Mouse (Mus musculus): Measurements from ENCODE around the gene Ascc2.
"Not testable (repeated sequence)": the region's sequence is repeated elsewhere in the genome, so short reads cannot be mapped to it uniquely, and the experiment has no call there.

Gene Ascc2

DNA sequence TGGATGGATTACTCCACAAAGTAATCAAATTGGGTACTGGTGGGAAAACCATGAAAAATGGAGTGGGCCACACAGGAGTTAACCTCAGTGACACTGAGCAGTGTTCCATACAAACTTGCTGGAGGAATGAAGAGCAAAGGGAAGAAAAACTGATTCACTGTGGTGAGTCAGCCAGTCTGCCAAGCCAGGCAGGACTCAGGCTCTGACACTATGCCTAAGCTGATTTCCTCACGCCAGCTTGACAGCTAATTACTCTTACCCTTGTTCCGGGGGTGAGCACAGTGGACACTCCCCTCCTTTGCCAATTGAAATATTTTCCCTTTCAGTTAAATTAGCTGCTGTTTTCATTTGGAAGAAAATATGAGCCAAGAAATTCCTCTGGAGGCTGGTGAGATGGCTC is 4.1 kb upstream of the Ascc2 start:
- no peak for DNase-seq (ENCODE audit: low read depth, low spot score)

DNA sequence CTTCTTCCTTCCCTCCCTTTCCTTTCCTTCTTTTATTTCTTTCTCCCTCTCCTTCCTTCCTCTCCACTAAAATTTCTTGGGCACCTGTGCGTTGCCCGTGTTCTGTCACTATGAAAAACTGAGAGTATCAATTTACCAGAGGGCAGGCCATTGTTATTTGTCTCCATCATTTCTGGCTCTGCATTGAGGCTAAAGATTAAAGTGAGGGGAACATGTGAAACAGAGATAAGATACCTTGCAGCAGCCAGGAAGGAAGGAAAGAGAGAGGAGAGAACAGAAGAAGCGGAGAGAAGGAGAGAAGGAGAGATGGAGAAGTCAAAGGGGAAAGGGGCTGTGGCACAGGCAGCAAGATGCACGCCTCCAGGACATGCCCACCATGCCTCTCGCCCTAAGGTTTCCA is 3.2 kb upstream of the Ascc2 start:
- no peak for DNase-seq (ENCODE audit: low read depth, low spot score)

DNA sequence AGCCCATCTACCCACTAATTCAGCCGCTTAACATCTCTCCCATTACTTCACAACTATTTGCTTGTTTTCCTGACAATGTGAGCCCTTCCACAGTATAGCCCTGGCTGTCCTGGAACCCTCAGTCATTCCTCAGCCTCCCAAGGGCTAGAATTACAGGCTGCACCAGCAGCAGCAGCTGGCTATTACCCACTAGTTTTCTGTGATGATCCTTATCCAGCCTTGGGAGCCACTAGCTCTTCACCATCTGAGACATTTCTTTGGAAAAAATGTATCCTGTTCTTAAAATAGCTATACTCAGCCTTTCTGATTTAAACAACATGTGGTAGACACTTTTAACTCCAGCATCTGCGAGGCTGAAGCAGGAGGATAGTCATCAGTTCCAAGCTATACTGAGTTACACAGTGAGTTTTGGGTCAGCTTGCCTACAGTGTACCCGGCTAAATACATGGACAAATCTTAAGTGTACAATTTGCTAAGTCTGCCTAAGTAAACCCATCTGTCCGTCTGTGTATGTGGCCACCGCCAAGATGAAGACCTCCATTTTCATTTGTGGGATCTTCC is 685 bp upstream of the Ascc2 start:
- DNase-seq (ENCODE audit: low read depth, low spot score) = no peak

DNA sequence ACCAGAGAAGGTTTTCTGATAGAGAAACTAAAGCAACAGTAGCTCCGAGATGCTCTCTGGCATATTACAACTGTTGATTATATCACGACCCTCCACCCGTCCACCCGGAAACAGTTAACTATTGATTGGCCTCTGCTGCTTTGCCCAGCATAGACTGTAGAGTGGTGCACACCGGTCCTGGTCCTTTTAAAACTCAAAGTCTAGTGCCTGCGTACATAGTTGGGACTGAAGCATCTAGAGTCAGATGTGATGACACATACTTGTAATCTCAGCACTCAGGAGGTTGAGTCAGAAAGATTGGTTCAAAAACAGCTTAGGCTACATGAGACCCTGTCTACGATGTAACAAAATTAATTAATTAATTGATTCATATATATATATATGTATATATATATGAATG is 714 bp downstream of the Ascc2 start:
- no peak for DNase-seq (ENCODE audit: low read depth, low spot score)

DNA sequence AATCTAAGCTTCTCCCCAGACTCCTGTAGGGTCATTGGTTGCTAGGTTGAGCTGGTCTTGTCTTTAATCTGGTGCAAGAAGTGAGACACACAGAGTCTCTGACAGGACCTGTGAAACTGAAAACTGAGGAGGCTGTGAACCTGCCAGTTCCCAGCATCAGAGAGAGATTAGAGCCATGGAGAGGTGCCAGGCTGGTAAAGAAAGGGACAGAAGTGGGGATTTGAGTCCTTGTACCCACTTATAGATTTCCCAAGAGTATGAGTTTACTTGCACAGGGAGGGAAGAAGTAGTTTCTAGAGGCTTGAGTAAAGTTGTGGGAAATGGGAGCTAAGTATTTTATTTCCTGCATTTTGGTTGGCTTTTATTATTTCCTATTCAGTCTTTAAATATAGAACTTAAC is 3.6 kb downstream of the Ascc2 start:
- DNase-seq (ENCODE audit: low read depth, low spot score) = no peak

DNA sequence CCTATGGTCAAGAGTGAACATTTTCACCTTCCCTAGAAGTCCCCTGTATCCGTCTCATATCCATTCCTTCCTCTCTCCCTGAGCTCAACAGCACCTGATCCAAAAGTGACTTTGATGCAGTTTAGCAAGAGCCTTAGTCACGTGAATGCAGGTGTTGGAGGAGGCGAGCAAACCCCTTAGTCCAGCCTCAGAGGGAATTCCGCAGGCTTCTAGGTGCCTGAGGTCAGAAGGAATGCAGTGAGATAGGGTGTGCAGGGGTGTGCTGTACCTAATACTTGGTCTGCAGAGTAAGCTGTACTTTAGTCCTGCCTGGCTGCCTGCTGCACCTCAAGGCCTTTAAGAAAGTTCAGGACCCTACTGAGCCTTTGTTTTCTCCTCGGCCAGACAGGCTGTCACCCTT is 6.2 kb downstream of the Ascc2 start:
- no peak for DNase-seq (ENCODE audit: low read depth, low spot score)

DNA sequence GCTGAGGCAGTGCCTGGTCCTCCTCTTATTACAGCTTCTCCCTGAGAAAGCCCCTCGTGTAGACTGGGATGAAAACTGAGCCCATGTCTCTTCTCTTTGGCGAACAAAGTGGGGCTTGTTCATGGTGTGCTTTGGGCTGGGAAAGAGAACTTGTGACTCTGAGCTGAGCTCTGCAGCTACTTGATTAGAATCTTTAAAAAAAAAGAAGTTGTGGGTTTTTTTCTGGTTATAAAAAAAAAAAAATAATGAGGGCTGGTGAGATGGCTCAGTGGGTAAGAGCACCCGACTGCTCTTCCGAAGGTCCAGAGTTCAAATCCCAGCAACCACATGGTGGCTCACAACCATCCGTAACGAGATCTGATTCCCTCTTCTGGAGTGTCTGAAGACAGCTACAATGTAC is 7.6 kb downstream of the Ascc2 start:
- not testable (repeated sequence) for DNase-seq (ENCODE audit: low read depth, low spot score)

DNA sequence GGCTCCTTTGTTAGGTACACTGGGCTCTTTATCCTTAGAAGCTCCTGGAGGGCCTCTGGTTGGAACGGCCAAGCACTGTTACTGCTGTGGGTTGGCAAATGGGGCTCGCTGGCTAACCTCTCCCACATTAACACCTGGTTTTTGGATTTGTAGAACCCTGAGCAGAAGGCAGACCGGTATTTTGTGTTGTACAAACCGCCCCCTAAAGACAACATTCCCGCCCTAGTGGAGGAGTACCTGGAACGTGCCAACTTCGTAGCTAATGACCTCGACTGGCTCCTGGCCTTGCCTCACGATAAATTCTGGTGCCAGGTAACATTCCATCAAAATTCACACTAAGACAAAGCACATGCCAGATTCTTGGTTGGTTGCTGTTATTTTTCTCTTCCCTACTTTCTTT is 8.9 kb downstream of the Ascc2 start:
- DNase-seq (ENCODE audit: low read depth, low spot score) = no peak

DNA sequence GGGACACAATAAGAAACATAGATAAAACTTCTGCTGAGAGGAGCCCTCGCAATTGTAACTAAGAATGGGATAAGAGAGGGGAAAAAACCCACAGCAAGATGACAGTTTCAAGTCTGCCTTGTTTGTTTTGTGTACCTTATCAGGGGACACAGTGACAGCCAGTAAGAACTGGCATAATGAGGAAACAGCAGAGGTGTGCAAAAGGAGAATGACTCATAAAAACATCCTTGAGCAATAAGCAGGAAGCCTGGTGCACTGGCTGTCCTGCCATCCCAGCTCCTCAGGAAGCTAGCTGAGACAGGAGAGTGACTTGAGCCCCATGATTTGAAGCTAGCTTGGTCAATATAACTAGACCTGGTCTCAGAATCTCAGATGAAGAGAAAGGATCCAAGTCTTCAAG is 22.3 kb downstream of the Ascc2 start:
- no peak for DNase-seq (ENCODE audit: low read depth, low spot score)

DNA sequence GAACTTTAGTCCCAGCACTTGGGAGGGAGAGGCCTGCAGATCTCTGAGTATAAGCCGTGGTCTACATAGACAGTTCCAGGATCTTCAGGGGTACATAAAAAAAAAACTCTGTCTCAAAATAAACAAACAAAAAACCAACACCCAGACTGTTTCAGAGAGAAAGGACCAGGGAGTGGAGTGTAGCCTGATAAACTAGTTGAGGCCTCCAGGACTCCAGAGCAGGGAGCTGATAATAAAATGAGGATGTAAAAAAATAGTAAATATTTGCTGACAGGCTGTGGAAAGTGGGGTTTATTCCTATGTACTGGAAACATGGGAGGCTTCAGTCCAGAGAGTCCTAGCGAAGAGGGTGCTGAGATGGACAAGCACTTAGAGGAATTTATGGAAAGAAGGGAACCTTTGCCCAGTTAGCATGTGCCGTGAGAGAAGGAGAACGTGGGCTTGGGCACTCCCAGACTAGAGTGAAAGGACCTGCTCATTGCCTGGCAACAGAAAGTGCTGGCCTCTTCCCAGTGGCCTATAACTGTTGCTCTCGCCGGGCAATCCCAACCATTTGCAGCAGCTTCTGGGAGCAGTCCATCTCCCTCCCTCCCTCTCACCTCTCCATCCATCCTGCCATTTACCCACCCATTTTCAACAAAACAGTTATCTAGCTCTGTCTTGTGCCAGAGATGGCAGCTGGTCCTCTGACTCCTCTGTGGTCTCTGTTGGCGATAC is 22.9 kb downstream of the Ascc2 start:
- DNase-seq (ENCODE audit: low read depth, low spot score) = no peak

DNA sequence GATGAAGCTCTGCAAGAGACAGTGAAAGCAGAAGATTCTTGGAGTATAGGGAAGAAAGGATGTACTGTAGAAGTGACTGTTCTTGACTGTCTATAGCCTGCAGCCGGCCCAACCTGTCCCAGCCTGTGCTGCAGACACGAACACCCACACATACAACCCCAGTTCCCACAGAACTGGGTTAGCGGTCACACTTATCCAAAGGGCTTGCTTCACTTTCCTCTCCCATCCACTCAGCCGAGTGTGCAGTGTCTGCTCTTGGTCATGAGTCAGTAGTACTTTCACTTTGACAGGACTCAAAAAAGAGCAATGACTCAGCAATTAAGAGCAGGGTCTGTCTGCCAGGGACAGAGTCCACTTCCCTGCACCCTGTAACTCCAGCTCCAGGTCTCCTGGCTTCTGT is 23.8 kb downstream of the Ascc2 start:
- DNase-seq (ENCODE audit: low read depth, low spot score) = no peak

DNA sequence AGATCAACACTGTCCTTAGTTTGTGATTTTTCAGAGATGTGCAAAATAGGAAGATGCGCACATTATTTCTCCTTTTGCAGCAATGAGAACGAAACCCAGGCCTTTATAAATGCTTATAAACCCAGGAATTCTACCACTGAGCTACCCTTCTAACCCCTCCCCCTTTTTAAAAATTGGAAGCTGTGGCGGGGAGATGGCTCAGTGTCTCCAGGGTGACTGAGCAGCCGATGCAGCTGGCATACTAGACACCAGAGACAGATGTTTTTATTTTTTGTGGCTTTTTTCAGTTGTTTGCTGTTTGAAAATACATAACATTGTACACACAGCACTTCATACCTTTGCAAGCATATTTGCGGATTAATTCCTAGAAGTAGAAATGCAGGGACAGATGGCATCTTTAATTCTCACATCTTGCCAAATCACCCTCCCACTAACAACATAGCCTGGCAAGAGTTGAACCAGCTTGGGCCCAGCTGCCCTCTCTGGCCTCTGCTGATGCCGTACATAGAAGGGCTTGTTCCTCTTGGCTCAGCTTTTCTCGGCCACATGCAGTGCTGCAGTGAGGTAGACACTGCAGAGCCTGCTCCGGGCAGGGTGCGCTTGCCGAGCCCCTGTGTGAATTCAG is 24.4 kb downstream of the Ascc2 start:
- DNase-seq (ENCODE audit: low read depth, low spot score) = no peak

DNA sequence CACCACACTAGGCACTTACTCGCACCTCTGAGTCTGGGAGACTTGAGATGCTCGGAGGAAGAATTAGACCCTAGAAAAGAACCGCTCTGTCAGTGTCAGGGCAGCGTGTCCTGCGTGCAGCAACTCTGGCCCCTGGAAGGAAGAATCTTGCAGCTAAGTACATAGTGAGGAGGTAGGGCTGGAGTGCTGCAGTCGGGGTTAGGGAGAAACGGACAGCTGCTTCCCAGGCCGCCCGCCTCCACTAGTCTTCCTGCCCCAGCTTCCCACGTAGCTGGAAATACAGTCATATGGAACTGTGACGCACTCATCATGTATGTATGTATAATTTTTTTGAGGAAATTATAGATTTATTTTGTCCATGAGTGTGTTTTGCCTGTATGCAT is 24.9 kb downstream of the Ascc2 start:
- no peak for DNase-seq (ENCODE audit: low read depth, low spot score)

DNA sequence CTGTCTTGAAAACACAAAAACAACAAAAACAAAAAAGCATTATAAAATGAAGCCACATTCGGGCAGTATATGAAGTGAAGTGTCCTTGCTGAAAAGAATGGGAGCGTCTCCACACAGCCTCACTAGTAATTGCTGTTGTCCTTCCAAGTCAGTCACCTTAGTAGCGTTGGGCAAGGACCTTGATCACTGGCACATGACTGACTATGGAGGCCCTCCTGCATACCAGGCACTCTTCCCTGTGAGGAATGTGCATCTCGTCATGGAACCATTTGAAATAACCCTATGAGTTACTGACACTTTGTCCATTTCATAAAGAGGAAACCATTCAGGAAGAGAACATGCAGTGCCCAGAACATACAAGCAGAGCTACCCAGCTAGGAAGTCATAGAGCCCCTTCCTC is 34.2 kb downstream of the Ascc2 start:
- no peak for DNase-seq (ENCODE audit: low read depth, low spot score)

DNA sequence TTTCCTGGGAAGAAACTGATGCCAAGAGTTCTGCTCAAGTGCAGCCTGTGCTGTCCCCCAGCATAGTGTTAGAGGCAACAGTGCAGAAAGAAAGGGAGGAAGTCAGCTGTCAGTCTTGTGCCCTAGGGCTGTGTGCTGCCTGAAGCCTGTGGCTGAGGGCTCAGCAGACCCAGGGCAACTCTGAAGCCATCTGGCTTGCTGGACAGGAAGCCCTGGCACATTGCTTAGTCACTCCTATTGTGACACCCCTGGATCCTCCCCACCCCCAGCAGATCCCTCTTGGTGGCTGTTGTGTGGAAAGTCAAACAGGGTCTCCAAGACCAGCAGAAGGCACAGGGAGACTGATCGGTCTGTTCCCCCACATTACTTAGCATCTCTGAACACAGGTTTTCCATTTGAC is 37.0 kb downstream of the Ascc2 start:
- no peak for DNase-seq (ENCODE audit: low read depth, low spot score)

DNA sequence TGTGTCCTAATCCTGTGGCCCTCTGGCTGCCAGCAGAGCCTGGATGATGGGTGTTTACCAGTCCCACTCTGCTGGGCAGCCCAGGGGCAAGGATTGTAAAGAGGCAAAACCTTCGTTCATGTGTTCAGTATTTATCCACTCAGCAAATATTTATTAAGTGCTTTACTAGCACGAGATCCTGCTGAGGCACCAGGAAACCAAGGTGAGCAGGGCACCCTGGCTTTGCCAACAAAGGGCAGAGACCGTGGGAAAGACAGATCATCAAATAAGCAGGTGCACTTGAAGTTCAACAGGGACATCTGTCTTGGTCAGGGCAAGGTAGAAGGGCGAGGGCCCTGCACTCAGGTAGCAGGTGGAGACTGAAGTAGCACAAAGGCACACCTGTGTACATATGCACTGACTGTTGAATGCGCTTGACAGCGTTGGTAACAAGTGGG is 37.6 kb downstream of the Ascc2 start:
- no peak for DNase-seq (ENCODE audit: low read depth, low spot score)

DNA sequence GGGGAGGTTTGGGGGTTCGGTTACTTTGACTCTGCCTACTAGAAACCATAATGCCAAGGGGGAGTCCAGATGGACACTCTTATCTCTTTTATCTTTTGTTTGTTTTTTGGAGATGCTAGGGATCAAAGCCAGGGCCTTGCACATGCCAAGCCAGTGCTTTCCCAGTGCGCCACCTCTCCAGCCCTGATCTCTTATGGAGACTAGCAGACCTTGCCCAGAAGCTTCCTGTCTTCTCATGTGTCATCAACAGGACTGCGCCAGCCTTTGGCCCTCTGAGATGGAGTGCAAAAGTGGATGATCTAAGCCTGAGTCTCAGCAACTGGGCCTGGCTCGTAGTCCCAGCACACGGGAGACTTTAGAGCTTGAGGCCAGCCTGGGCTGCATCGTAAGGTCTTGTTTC is 38.1 kb downstream of the Ascc2 start:
- DNase-seq (ENCODE audit: low read depth, low spot score) = no peak

DNA sequence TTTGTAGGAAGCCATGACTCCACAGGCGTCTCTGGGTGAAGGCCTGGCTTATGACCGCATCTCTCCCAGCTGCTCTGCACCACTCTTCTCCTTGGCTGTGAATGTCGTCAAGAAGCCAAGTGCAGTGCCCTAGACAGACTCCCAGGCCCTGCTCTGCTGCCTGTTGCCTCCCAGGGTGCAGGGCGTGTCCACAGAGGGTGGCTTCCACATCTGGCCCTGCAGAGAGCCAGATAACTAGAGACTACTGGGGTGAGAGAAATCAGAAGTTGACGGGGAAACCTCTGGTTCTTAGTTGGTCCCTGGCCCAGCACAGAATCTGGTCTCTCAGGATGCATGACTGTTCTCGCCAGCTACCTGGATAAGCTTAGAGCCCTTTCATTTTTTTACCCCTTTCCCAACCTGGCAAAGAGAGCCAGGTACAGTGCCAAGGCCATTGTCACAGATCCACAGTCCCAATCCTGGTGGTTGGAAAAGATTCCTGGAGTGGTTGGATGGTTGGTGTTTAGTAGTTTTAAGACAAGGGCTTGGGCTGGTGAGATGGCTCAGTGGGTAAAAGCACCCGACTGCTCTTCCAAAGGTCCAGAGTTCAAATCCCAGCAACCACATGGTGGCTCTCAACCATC is 39.8 kb downstream of the Ascc2 start:
- no peak for DNase-seq (ENCODE audit: low read depth, low spot score)

DNA sequence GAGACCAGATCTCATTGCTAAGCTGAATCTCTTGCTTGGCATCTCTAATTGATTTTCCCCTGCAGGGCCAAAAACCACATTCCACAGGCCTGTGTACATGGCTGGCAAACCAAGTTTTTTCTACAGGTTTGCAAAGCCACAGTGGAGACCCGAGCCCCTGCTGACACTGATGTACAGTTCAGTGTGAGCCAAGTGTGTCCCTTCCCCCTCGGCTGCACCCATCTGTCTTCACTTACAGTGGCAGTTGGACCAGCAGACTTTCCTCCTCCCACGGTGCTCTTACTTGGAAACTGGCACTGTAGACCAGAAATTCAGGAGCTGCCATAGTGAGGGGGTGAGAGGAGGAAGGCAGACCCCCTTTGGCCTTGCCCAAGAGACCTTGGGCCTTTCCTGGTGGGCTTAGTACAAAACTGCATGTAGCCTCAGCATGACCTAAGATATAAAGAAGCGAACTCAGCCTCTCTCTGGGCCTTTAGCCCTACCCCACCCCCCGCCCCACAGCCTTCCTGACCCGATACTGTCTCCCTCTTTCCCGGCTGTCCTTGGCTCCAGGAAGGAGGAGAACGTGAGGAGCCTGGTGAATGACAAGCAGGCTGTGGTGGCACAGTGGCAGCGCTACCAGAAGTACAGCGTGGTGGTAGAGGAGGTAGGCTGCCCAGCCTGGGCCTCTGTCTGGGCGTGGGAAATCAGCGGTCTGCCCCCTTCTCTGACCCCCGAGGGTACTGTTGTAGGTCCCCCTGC is 41.3 kb downstream of the Ascc2 start:
- DNase-seq (ENCODE audit: low read depth, low spot score) = no peak

DNA sequence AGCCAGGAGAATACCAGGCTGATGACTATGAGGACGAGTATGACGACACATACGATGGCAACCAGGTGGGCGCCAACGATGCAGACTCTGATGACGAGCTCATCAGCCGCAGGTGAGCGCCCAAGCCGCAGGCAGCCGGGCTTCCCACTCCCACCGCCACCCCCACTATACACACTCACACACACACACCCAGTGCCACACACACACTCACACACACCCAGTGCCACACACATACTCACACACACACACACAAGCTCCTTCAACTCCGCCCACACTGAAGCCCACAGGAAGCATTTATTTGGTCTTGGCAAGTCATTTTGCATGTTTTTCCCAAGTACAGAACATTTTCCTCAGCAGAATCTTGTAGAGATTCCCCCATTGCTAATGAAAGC is 41.9 kb downstream of the Ascc2 start:
- no peak for DNase-seq (ENCODE audit: low read depth, low spot score)

DNA sequence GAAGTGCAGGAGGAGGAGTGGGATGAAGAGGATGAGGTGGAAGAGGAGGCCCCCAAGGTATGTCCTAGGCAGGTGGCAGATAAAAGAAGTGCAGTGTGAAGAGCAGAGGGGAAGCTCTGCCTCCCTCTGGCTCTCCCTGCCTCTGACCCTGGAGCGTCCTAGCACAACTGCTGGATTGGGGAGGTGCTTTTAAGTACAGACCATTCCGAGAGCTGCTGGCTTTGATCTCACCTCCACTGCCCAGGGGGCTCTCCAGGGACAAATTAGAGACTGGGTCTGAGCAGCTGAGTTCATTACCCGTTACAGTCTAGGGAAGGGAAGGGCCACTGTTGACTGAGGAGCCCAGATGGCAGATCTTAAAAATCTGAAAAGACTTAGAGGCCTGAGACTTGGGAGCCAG is 42.6 kb downstream of the Ascc2 start:
- no peak for DNase-seq (ENCODE audit: low read depth, low spot score)

DNA sequence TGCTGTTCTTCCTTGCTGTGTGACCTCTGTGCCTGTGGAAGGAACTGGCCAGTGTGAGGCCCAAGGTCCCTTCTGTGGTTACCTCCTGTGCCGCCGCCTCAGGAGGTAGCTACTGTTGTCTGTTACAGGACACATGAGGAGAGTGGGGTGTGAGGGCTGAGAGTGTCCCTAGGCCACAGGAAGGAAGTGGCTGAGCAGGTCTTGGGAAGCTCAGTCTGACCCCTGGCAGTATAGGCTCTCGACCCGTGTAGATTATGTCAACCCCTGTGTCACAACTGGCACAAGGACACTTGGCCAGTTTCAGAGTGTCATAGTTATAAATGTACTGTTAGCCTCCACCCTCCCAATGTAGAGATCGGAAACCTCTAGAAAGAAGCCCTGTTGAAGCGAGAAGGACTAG is 46.0 kb downstream of the Ascc2 start:
- no peak for DNase-seq (ENCODE audit: low read depth, low spot score)
